Mouse (Mus musculus) heart, embryonic 10.5 days (tissue): ENCODE data around the gene Traf1. TPM values are rescaled to one million over a fixed set of nuclear protein-coding genes. Genes with fewer than 3 reads are reported as not detected.

Experiments used
- DNase-seq: peaks from one replicate; pipeline ENCODE4 v3.0.0-alpha.2; 2017; ENCODE audit warnings: low spot score
- H3K27ac ChIP-seq: fragments of 300-500 bp; sonication (generic); 2 replicates; pipeline ENCODE4 v1.5.1; 2016; ENCODE audit warnings: mild to moderate bottlenecking
- H3K27me3 ChIP-seq: fragments of 300-500 bp; sonication (generic); 2 replicates; pipeline ENCODE4 v1.6.1; 2016; ENCODE audit warnings: mild to moderate bottlenecking; ENCODE audit not compliant: poor library complexity, insufficient read depth, severe bottlenecking
- H3K36me3 ChIP-seq: fragments of 300-500 bp; sonication (generic); 2 replicates; pipeline ENCODE4 v1.6.1; 2016; ENCODE audit warnings: mild to moderate bottlenecking, moderate library complexity
- H3K4me1 ChIP-seq: fragments of 300-500 bp; sonication (generic); 2 replicates; pipeline ENCODE4 v1.6.1; 2016; ENCODE audit warnings: mild to moderate bottlenecking
- H3K4me3 ChIP-seq: fragments of 300-500 bp; sonication (generic); 2 replicates; pipeline ENCODE4 v1.5.1; 2016; ENCODE audit warnings: mild to moderate bottlenecking, moderate library complexity
- H3K9me3 ChIP-seq: fragments of 300-500 bp; sonication (generic); 2 replicates; pipeline ENCODE4 v1.6.1; 2016; ENCODE audit warnings: mild to moderate bottlenecking, moderate library complexity
- WGBS: fragments of 180-500 bp; shearing (Covaris S2); methylation state at CpG from one replicate; pipeline ENCODE4 v1.1.7; 2016; 5-methylcytosine and 5-hydroxymethylcytosine counted together
- polyA plus RNA-seq: library from polyadenylated mRNA; unstranded; fragments of >200 nt; fragmentation: Nextera tagmentation; extraction: Ambion mirVana; gene quantifications from 2 replicates; pipeline ENCODE4 v1.2.1, GENCODE M21; 2016

Traf1 gene
- polyA plus RNA-seq, 1 experiment from 2014 or later, result 0.78 TPM

- Histone ChIP-seq H3K4me3 (peak overlapping the region; percentile 66), H3K36me3 (no peaks in the 10 kb centered on the region), H3K4me1 (peaks cover 33% of the 10 kb centered on the region), H3K9me3 (no peaks in the 10 kb centered on the region), H3K27me3 (peaks cover 53% of the 10 kb centered on the region), H3K27ac (peak overlapping the region; percentile 81)
- whole genome bisulfite sequencing, result 6% methylated on average over 2 of the region's 2 CpGs
- DNase-seq, result no peak
Observed at GRCm38 (mm10) chr2:34914823-34915082, 46.8 kb downstream of the Traf1 start.

- H3K27ac ChIP-seq, result peak overlapping the region; percentile 81
- DNase-seq, result no peak
- H3K9me3 ChIP-seq, result no peaks in the 10 kb centered on the region
- H3K36me3 ChIP-seq, result no peaks in the 10 kb centered on the region
- peaks cover 33% of the 10 kb centered on the region for H3K4me1 ChIP-seq
- peak overlapping the region; percentile 66 for H3K4me3 ChIP-seq
- peaks cover 56% of the 10 kb centered on the region for H3K27me3 ChIP-seq
- WGBS, result 3% methylated on average over 34 of the region's 50 CpGs
Observed at GRCm38 (mm10) chr2:34914069-34914822, 47.3 kb downstream of the Traf1 start.

GRCm38 (mm10) chr2:34913218-34914068 is 48.1 kb downstream of the Traf1 start, which contains the start of gene Phf19:
Phf19 (minus strand) TSS chr2:34914026.
- Histone ChIP-seq H3K36me3 (no peaks in the 10 kb centered on the region), H3K27me3 (peaks cover 57% of the 10 kb centered on the region), H3K27ac (peak within 1 kb of the TSS; percentile 81), H3K4me3 (peak within 1 kb of the TSS; percentile 66), H3K4me1 (peaks cover 33% of the 10 kb centered on the region), H3K9me3 (no peaks in the 10 kb centered on the region)
- WGBS, result under 1% methylated on average over 64 of the region's 64 CpGs
- no peak for DNase-seq

- no peak overlapping the region; the same call in 1 of the 2 replicates for H3K27ac ChIP-seq
- peaks cover 33% of the 10 kb centered on the region for H3K4me1 ChIP-seq
- H3K27me3 ChIP-seq, result peaks cover 57% of the 10 kb centered on the region
- H3K9me3 ChIP-seq, result no peaks in the 10 kb centered on the region
- peak overlapping the region; percentile 66 for H3K4me3 ChIP-seq
- 37% methylated on average over 7 of the region's 7 CpGs for WGBS
- H3K36me3 ChIP-seq, result no peaks in the 10 kb centered on the region
- DNase-seq, result no peak
Observed at GRCm38 (mm10) chr2:34912613-34913012, 49.0 kb downstream of the Traf1 start.

- H3K4me1 ChIP-seq, result peaks cover 33% of the 10 kb centered on the region
- 86% methylated on average over 5 of the region's 5 CpGs for WGBS
- peaks cover 64% of the 10 kb centered on the region for H3K27me3 ChIP-seq
- H3K4me3 ChIP-seq, result no peak overlapping the region
- H3K9me3 ChIP-seq, result no peaks in the 10 kb centered on the region
- no peak for DNase-seq
- no peaks in the 10 kb centered on the region for H3K36me3 ChIP-seq
- no peak overlapping the region for H3K27ac ChIP-seq
Observed at GRCm38 (mm10) chr2:34911871-34912270, 49.7 kb downstream of the Traf1 start.

GRCm38 (mm10) chr2:34909719-34910118 is 51.9 kb downstream of the Traf1 start:
- Histone ChIP-seq H3K9me3 (no peaks in the 10 kb centered on the region), H3K27me3 (peaks cover 57% of the 10 kb centered on the region), H3K27ac (no peak overlapping the region), H3K4me3 (no peak overlapping the region), H3K36me3 (no peaks in the 10 kb centered on the region), H3K4me1 (peaks cover 37% of the 10 kb centered on the region)
- no peak for DNase-seq
- 84% methylated on average over 4 of the region's 4 CpGs for WGBS

- Histone ChIP-seq H3K36me3 (no peaks in the 10 kb centered on the region), H3K4me1 (peaks cover 35% of the 10 kb centered on the region), H3K9me3 (no peaks in the 10 kb centered on the region), H3K27ac (no peak overlapping the region), H3K27me3 (peaks cover 36% of the 10 kb centered on the region), H3K4me3 (no peak overlapping the region)
- peak; percentile 78 for DNase-seq
- 53% methylated on average over 12 of the region's 12 CpGs for WGBS
Observed at GRCm38 (mm10) chr2:34906861-34907604, 54.5 kb downstream of the Traf1 start.

- Histone ChIP-seq H3K4me1 (peaks cover 35% of the 10 kb centered on the region), H3K27me3 (peaks cover 30% of the 10 kb centered on the region), H3K9me3 (no peaks in the 10 kb centered on the region), H3K36me3 (0 out of 2 replicates have a peak, but pooled peaks cover 3% of the 10 kb centered on the region), H3K4me3 (no peak overlapping the region), H3K27ac (no peak overlapping the region; the same call in 1 of the 2 replicates)
- 59% methylated on average over 6 of the region's 6 CpGs for WGBS
- no peak for DNase-seq
Observed at GRCm38 (mm10) chr2:34906426-34906825, 55.1 kb downstream of the Traf1 start.

- Histone ChIP-seq H3K27me3 (peaks cover 21% of the 10 kb centered on the region; the same call in 1 of the 2 replicates), H3K9me3 (no peaks in the 10 kb centered on the region), H3K4me1 (peaks cover 35% of the 10 kb centered on the region), H3K27ac (peak overlapping the region; percentile 64; the same call in 1 of the 2 replicates), H3K4me3 (peak overlapping the region; percentile 50), H3K36me3 (0 out of 2 replicates have a peak, but pooled peaks cover 3% of the 10 kb centered on the region)
- peak; percentile 100 for DNase-seq
- WGBS, result 1% methylated on average over 34 of the region's 34 CpGs
Observed at GRCm38 (mm10) chr2:34904849-34905542, 56.6 kb downstream of the Traf1 start.

GRCm38 (mm10) chr2:34903652-34904405 is 57.7 kb downstream of the Traf1 start:
- Histone ChIP-seq H3K4me1 (peaks cover 35% of the 10 kb centered on the region), H3K27me3 (peaks cover 25% of the 10 kb centered on the region), H3K9me3 (no peaks in the 10 kb centered on the region), H3K27ac (peak overlapping the region; percentile 64; the same call in 1 of the 2 replicates), H3K36me3 (peaks cover 12% of the 10 kb centered on the region; the same call in 1 of the 2 replicates), H3K4me3 (no peak overlapping the region; the same call in 1 of the 2 replicates)
- WGBS, result 52% methylated on average over 4 of the region's 4 CpGs
- DNase-seq, result no peak

- Histone ChIP-seq H3K9me3 (no peaks in the 10 kb centered on the region), H3K36me3 (peaks cover 12% of the 10 kb centered on the region; the same call in 1 of the 2 replicates), H3K4me3 (no peak overlapping the region), H3K4me1 (peaks cover 35% of the 10 kb centered on the region), H3K27ac (no peak overlapping the region), H3K27me3 (peaks cover 25% of the 10 kb centered on the region)
- no peak for DNase-seq
- 83% methylated on average over 7 of the region's 7 CpGs for WGBS
Observed at GRCm38 (mm10) chr2:34903191-34903590, 58.4 kb downstream of the Traf1 start.
